Mouse (Mus musculus) mouse embryonic stem cell (cell line): Measurements from ENCODE around the gene Grb10.

Experiments
- in situ Hi-C, 2 experiments: fragments of 300-500 bp; cut with MboI; formaldehyde crosslinking; loops; 1 replicate in 1 of 2; 3 replicates in 1 of 2; pipeline ENCODE4 v1.14.3; 2019 to 2020; ENCODE audit warnings: low sequenced_read_pairs in 2 of 2, low pct_unique_long_range_greater_than_20kb in 1 of 2, mixed read lengths in 1 of 2; ENCODE audit not compliant: unreplicated experiment in 1 of 2

The Grb10 gene

DNA sequence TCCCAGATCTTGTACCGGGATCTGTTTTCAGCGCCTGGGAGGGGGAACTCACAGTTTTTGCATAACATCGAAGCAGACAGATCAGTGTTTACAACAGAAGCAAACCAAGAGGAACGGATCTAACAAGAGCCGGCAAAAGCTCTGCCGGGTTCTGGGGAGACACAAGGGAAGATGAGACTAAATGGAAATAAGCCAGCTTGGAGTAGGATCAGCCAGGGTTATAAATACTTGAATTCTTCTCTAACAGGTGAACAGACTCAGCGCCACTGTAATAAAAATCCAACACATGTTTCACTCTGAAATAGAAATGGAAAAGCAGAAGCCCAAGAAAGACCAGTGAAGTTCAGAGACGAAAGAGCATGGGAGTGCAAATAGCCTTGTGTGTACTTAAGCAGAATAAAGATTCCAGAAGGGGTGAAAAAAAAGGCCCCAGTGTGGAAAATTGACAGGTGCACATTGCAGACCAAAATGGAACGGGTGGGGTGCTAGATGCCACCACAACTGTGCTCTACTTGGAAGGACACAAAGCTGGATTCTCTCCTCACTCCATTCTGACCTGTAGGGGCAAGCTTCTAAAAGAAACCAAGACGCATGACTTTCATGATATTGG is 145.4 kb downstream of the Grb10 start:
- in situ Hi-C loops, result no loop called here

DNA sequence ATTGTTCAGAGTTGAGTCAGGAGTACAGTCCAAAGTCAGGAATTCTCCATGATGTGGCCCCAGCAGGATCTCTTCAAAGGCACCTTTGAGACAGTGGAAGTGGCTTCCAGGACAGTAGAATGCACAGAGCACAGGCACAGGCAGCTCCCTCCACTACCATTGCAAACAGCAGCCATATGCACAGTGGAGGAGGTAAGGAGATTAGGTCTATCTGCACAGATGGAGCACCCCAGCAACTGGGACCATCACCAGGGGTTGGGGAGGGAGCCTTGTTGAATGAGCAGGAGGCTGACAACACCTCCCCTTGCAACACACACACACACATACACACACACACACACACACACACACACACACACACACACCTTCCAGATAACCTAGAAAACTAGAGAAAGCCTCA is 146.7 kb downstream of the Grb10 start:
- in situ Hi-C loops, result no loop called here

DNA sequence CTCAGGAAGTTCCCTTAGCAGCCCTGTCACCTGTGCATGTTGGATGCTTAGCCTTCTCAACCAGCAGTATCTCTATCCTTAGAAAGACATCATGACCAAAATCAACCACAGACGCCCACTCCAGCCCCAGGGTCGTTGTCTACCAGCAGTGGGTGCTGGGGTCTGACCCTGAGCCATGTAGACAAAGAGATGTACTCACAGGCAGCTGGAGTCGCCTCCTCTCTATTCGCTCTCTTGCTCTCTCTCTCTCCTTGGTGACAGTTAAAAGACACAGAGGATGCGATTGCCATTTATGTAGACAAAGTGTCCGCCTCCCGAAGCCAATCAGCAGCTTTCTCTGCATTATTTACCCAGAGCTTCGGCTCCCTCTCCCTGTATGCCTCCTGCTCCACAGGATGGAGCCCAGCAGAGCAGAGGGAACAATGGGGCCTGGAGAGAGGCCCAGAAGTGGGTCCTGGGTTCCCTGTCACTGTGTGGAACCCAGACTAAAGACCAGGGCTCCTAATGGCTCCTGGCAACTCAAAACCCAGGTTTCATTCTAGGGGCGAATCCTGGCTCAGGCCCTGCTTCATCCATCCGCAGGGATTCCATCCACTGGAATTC is 148.2 kb downstream of the Grb10 start:
- in situ Hi-C loops, result no loop called here

DNA sequence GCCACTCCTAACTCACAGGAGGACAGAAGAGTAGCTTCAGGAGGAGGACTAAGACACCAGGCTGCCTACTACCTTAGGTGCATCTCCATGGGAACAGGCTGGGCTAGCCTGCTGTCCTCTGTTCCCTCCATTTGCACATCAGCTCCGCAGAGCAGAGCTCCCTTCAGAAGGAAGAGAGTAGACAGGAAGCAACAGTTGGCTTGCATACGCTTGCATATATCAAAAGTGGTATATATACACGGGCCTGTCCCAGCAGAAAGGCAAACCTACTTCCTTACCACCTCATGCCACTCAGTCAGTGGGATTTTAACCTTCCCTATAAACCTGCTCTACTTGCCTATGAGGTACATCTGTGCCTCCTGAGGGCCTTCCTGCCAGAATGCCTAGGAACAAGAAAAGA is 149.8 kb downstream of the Grb10 start:
- in situ Hi-C loops, result no loop called here

DNA sequence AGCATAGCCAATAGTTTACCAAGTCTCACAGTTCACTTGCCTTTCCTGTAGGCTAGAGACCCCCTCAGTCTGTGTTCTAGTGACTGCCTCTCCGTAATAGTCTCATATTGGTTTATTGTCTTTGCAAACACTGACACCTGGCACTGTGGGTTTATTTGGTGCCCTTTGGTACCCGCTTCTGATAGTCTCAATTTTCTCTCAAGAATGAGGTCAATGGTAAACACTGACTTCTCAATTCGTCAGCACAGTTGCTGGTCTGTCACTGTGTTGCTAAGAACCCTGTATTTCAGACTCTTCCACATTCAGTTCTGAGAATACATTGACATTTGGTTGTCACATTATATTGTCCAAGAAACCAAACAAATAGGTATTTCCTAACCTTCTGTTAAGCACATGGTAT is 150.4 kb downstream of the Grb10 start:
- in situ Hi-C loops, result no loop called here

DNA sequence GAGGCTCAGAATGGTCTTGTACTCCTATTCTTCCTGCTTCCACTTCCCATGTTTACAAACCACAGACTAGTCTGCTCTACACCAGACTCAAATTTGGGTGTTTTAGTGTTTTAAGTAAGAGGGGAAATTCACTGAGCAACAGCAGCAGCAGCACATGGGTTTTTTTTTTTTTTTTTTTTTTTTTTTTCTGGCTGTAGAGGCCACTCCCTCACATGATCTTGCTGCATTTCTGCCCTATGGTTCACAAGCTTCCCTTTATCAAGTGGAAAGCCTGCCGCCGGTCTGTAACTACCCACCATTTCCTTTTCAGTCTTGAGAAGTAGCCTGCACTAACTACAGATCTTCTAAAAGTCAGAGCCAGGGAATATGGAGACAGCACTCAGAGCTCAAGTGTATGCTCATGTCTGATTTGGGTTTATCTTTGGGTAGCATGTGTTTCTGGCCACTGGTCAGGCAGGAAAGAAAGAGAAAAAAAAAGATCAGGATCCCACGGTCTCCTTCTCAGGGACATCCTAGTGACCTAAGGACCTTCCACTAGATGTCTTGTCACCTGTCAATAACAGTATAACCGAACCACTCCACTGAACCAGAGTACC is 152.0 kb downstream of the Grb10 start:
- in situ Hi-C loops, result no loop called here

DNA sequence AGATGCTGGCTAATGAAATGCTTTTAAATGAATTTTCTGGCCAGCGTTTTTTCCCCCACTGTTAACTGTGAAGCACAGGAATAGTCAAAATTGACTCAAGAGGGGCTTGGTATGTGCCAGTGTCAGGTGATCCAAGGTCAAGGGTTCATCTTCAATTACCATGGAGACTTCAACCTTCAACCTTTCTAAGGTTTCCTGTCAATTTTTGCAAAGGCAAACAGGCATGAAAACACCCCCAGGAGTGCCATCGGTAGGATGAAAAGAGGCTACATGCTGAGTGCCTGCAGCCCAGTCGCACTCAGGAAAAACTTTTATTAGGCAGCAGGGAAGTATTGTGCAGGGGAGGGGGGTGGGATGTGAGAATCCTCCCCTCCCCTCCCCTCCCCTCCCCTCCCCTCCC is 152.6 kb downstream of the Grb10 start:
- in situ Hi-C loops, result no loop called here

DNA sequence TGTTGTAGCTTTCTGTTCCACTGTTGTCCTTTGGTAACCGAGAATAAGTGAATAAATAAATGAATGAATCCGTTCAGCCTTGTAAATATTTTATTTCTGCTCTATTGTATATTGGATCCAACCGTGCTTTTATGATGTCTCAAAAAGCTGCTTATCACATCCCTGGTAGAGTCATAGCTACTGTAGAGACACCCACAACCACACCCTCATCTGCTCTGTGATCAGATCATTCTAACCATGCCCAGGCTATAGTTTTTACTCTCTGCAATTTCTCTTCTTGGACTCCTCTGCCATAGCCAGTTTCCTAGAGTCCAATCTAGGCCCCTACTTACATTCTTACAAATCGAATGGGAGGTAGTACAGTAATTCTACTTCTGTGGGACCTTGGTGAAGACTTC is 153.2 kb downstream of the Grb10 start:
- in situ Hi-C loops, result no loop called here

DNA sequence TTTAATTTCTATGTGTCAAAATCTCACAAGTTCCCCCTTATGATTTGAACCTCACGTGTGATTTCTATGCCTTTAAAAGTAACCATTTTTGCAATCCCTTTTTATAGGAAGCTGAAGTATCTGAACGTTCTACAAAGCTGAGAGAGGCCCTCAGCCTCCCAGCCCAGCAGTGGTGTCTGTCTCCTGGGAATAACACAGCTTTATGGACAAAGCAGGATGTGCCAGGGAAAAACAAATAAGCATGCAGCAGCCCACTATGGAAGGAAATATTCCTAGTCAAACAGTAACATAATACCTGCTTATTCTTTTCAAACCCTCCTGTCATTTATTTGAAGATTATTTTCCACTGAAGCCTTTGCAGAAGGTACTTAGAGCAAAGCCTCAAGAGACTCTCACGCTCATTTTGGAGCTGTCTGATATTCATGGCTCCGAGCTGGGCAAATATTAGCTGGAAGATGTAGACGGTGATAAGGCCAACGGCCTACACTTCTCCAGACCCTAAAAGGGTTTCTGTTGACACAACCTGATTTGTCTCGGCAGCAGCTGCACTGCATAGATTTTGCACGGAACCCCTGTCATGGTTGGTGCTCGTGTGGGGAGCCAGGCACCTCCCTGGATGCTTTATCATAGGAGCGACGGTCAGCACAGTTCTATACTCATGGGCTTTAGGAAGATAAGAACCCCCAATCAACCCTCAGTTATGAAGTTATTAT is 153.8 kb downstream of the Grb10 start:
- in situ Hi-C loops, result no loop called here

DNA sequence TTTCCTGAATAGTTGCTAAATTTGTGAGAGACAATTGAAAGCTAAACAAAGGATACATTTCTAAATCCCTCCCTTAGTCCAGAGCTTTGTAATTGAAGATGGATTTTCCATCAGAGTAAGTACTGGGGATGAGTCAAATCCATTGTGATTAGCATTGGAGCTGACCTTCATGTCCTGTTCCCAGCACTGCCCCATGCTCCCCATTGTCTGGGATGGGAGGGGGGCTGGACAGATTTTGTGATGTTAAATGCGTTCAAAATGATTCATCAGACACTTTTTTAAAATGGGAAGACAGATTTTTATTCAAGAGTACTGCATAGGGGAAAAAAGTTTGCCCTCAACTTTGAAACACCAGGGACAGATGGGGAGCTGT is 156.7 kb downstream of the Grb10 start:
- in situ Hi-C loops, result no loop called here

DNA sequence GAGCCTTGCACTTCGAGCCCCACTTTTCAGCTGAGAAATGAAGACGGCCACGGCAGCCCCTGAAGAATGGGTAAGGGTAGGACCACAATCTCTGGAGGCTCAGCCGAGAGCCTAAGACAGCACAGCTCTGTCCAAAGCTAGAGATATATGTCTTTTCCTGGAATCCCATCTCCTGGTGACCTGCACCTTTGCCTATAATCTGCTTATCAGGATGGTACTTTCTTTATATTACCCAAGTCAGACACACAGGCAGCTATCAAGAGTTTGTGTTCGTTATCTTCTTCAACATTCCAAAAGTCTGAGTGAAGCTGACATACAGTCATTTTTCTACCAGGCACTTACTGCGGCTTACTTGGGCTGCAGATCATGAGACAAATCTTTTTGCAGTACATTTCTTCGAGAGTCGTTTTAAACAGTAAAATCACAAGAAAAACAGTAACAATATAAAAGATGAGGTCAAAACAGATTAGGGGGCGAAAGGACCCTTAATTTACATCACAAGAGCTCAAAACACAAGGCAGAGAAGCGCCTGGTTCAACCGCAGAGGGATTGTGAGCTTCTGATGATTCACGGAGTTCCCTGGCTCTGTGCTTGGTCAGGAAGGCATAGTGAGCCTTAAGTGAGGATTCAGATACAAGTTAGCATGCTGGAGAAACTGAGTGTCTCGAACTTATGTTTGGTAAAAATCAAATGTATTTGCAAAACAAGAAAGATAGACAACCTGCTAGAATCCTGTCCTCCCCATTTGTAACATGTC is 157.3 kb downstream of the Grb10 start:
- in situ Hi-C loops, result no loop called here
